Mouse (Mus musculus): ENCODE results near the gene Csrp1.
A peak's percentile ranks its signal among the peaks of the same experiment; 100 is the strongest.

The Csrp1 gene

DNA sequence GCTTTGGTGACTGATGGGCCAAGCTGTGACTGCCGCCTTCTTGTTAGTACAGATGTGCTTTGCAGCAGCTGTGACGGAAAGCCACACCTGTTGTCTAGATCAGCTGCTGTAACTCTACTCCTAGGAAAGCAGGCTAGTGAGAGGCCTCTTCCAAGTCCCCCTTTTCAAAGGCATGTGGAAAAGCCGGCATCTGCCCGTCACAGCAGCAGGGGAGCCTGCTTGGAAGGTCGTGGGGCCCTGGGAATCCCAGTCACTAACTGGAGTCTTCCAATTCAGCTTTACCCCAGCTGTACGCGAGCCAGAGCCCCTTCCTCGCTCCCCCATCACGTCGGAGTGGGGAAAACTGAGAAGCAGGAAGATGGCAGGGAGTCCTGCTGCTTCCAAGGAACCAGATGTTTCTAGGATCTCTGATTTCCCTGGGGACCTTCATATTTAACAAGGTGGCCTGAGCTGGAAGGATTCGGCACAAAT is 21.4 kb upstream of the Csrp1 start:
- no peak for DNase-seq (ENCODE audit: low read depth)

DNA sequence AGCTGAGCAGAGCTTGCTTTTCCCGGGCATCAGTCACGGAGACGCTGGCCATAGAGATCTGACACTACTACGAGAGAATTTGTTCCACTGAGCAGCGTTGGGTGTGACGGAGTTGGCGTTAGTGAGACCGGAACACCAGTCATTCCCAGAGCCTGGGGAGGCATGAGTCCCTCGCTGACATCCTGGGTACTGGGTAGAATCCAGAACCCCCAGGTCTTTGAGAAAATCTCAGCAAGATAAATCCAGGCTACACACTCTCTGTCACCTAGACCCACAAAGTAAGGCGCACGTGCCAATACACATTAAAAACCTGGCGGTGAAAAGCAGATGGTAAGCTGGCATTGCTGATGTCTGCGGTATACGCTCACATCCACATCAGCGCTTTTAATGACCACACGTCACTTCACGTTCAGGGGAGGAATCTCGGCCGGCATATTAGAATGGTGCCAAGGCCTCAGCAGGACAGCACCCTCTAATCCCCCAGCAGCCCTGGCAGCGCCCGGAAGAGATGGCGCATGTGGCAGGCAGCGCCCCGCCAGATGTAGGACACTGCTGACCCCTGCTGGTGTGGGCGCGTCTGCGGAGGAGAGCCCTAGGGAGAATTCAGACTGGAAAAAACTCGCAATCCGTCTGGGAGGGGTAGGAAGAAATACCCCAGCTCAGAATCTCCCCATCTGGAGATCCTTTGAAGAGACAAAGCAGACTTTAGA is 20.7 kb upstream of the Csrp1 start:
- no peak for DNase-seq (ENCODE audit: low read depth)

DNA sequence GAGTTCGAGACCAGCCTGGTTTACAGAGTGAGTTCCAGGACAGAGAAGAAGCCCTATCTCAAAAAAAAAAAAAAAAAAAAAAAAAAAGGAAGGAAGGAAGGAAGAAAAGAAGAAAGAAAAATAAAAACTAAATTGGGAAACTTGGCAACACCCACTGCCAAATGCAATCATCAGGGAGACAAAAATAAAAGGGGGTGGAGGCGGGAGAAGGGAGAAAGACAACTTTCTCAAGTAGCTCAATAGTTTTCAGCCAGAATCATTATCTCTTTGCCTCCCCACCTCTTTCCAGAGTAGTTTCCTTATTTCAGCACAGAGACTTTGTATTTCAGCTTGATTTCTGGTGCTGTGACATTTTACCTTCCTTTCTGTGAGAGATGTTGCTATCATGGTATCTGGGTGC is 20.0 kb upstream of the Csrp1 start:
- no peak for DNase-seq (ENCODE audit: low read depth)

DNA sequence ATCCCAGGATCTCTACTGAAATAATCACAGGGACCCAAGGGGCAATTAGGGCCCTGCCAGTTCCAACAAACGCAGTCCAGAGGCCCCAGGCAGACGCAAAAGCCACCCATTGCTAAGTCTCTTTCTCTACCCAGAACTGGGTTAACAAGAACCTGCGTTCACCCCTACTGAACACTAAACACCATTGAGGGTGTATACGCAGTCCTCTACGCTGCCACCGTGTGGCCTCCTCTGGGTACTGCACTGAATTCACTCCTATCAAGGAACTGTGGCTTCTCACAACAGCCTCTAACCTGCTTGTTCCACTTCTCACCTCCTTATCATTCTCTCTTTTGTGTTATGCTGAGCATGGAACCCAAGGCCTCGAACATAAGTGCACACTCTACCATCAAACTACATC is 19.3 kb upstream of the Csrp1 start:
- DNase-seq (ENCODE audit: low read depth) = peak; percentile 78

DNA sequence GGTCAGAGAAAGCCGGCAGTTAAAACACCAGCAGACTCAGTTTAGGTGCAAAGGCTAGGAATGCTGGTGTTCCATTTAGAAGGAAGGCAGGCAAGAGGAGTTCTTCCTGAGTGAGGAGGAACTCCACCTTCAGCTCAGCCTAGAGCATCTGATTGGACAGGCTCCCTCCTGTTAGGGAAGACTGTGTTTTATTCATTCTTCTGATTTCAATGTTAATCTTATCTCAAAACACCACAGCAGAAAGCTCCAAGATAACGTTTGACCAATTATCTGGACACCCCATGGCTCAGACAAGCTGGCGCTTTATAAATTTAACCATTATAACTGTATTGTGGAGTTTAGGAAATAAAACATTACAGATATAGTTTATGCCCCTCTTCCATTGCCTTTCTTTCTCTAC is 18.5 kb upstream of the Csrp1 start:
- DNase-seq (ENCODE audit: low read depth) = no peak

DNA sequence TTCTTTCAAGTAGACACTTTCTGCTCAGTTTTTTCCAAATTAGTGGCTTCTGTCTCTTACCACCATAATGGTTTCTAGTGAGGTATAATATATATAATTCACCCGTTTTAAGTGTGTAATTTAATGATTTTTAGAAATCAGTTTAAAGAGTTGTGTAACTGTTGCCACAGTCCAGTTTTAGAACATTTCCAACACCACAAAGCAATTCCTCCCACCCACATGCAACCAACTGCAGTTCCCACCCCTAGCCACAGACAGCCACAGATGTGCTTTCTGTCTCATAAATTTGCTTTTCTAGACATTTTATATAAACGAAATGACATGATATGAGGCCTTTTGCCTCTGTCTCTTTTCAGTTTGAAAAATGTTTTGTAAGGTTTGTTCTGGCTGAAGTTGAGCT is 17.1 kb upstream of the Csrp1 start:
- no peak for DNase-seq (ENCODE audit: low read depth)

DNA sequence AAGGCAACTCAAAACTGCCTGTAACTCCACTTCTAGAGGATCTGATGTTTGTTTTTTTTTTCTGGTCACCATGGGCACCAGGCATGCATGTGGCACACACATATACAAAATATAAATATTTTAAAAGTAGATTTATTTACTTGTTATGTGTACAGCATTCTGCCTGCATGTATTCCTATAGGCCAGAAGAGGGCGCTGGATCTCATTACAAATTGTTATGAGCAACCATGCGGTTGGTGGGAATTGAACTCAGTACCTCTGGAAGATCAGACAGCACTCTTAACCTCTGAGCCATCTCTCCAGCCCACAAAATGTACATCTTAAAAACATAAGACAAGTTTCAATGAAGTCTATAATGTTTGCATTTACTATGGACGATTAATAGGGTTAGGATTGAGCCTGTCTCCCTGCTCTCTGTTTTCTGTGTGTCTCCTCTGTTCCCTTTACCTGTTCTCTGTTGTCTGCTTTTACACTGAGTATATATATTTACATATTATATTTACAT is 15.5 kb upstream of the Csrp1 start:
- DNase-seq (ENCODE audit: low read depth) = no peak

DNA sequence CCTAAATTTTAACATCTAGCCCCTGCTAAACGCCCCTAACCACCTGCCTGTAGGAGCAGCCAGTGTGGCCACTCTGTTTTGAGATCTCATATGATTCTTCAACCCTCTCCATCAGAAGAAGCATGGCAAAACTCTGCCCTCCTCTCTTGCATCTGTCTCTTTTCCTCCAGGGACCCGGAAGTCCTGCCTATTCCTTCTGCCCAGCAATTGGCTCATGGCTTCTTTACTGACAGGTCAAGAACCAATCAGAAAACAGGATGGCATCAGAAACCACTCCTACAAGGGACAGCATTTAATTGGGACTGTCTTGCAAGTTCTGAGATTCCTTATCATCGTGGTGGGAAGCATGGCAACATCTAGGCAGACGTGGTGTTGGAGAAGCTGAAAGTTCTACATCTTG is 11.5 kb upstream of the Csrp1 start:
- DNase-seq (ENCODE audit: low read depth) = no peak

DNA sequence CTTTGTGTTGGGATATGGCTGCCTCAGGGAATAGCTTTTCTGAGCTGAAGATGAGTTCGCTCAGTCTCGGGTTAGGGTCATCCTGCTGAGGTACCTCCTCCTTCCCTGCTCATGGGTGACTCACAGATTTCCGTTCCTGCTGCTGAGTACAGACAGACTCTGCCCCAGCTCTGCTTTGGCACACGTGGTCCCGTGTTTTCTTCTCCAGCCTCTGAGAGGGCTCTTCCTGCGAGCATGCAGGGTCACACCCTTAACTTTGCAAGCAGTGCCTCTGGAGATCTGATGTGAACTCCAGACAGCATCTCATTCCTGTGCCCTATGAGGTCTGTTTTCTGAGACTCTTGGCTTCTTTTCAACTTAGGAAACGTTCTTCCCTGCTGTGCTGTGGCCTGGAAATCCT is 8.7 kb upstream of the Csrp1 start:
- DNase-seq (ENCODE audit: low read depth) = no peak

DNA sequence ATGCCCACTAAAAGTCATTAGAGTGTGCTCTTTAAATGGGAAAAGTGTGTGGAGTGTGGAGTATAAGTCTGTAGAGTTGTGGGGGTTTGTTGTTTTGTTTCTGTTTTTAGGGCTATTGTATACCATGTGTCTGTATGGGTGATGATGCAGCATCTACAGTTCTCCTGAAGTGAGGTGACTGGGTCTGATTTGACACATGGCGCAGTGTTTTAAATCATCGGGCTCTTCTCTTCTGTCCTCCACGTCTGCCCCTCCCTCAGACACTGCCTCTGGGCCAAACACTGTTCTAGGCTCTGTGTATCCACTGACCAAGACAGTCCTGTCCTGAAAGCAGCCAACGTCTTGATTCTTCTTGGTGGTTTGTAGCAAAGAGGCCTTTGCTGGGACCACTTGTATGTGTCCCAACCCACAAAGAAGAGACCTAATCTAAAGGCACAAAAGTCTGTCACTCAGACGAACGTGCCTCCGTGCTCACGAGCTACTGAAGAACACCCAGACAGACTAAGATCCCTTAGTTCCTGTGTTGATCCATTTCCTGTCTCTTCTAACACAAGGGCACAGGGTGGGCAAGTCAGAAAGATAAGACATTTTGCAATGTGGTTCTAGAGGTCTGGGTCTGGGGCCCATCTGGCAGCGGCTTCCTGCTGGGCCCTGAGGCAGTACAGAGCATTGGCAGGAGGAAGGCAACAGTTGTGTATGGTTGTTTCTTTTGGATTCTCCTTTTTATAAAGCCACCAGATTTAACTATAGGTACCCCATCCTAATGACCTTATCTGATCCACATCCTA is 5.6 kb upstream of the Csrp1 start:
- no peak for DNase-seq (ENCODE audit: low read depth)

DNA sequence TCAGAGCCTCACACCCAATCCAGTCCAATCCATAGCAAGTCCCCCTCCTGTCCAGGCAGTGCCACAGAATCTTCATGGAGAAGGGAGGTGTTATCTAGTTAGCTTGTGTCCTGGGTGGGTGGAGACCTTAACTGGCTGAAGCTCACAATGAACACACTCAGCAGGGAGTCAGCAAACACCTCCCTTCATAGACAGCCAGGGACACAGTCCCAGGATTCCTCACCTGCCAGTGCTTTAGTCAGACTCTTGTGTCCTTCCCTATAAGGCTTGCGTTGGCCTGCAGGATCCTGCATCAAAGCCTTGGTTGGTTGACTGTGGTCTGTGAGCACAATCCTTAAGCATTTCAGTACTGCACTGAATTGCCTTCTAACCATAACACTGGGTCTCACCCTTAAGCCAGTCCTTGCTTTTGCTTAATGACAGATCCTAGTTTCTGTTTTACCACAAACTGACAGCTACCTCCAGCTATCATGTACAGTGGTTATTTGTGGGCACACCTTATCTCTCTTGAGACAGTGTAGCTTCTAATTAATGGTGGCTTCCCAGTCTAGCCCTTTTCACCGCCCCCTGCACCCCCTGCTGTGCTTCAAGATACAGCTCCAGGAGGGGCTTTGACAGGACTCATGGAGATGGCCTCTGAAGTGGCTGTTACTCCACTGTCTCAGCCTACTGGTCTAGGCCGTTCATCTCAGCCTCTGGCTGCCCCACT is 4.8 kb upstream of the Csrp1 start:
- DNase-seq (ENCODE audit: low read depth) = no peak

DNA sequence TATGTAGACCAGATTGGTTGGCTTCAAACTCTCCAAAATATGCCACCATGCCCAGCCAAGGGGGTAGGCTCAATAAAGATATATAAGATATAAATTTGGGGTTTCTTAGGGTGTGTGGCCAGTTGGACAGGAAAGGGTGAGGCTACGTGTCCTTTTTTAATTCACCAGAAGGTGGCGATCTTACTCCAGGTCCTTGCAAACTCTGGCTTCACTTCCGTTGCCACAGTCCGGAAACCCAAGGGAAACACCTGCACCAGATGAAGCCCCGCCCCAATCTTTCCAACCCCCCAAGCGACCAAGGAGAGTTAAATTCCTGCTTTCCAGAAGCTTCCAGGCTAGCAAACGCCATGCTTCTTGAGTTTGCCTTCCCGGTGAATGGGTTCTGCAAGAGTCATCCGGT is 375 bp upstream of the Csrp1 start:
- no peak for DNase-seq (ENCODE audit: low read depth)

DNA sequence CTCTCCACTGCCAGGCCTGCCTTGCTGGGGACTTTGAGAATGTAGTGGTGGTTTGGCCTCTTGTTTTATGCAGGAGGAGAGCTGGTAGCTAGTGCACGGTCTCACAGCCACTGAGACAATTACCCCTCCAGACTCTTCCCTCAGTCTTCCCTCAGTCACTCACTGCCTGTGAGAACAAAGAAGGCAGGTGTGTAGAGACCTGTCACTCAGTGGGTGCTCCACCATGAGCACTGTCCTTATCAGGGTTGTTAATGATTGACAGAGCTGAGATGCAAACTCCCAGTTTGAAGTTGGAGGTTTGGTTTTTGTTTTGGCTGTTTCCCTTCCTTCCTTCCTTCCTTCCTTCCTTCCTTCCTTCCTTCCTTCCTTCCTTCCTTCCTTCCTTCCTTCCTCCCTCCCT is 3.2 kb downstream of the Csrp1 start:
- DNase-seq (ENCODE audit: low read depth) = no peak

DNA sequence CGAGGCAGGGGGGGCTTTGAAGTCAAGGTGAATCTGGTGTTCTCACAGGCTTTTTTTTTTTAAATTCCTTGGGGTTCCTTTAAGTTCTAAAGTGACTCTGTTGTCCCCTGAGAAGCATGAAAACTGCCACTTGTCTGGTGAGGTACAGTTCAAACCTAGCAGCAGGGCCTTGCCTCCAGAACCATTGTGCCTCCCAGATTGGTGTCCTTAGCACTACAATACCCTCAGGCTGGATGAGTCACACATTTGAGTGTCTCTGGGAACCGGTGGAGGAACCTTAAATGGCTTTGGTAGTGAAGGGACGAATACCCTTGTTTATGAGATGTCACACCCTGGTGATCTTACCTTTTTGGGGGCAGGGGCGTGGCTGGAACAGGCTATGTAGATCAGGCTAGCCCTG is 4.3 kb downstream of the Csrp1 start:
- DNase-seq (ENCODE audit: low read depth) = no peak

DNA sequence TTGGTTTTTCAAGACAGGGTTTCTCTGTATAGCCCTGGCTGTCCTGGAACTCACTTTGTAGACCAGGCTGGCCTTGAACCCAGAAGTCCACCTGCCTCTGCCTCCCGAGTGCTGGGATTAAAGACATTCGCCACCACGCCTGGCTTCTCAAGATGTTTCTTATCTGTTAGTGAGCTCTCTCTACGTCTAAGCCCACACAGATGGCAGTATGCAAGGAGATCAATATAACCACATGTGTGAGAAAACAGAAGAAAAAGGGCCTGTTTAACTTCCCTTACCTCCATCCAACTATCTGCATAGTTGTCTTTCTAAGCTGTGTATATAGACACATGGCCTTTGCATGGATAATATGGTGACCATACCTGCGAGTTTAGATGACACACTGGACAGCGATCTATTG is 5.5 kb downstream of the Csrp1 start:
- no peak for DNase-seq (ENCODE audit: low read depth)

DNA sequence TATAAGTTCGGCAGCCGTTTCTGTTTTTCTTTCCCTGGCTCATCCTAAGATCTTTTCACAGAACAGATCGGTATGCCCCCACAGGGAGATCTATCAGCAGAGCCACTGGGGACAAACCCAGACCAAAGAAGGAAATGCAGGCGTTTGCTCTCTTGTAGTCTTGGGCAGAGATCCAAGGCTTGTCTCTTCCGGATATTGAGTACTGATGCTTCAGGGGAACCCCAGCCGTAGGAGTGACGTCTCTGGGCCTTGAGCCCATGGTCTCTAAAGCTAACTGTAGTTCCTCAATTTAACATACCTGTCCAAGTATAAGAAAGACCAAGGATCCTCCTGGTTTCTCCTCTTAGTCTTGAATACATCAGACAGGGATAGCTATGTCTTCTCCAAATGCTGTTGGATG is 6.1 kb downstream of the Csrp1 start:
- no peak for DNase-seq (ENCODE audit: low read depth)

DNA sequence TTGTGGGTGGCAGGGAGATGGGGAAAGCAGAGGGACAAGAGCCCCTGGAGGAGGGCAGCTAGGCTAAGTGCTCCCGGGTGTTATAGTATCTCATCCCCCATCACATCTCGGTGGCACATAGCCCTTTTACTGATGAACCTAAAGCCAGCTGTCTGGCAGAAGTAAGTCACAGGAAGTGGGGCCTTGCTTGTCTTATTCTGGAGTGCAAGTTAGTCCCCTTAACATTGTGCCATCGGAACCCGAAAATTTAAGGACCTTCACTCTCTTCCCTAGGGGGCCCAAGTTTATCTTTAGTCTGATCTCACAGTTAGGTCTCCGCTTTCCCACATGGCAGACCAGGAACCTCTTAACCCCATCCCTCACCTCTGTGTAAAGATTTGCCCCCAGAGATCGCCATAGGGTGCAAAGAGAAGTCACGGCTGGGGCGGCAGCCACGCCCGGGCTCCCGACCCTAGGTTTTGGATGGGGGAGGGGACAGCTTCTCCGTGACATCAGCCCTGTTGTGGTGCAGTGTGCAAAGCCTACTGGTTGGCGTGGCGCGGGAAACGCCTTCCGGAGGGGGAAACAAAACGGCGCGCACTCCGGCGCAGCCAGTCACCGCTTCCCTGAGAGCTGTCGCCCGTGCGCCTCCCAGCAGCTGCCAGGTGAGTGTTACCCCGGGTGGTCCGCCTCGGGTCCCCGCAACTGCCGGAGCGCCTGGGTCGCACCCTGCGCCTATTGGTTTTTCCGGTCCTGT is 8.9 kb downstream of the Csrp1 start:
- peak; percentile 87 for DNase-seq (ENCODE audit: low read depth)

DNA sequence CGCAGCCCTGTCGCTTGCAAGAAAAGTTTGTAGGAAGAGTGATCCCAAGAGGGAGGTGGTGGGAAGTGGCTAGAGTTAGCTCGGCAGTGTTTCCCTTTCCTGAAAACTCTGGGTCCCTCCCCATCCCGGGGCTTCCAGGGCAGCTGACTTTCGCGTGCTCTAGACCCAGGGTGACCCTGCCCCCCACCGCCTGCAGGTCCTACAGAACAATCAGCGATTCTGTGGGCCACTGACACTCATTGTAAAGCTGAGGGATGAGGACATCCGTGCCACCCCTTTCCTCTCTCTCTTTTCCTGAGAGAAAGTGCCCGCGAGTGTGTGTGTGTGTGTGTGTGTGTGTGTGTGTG is 9.5 kb downstream of the Csrp1 start:
- DNase-seq (ENCODE audit: low read depth) = no peak

DNA sequence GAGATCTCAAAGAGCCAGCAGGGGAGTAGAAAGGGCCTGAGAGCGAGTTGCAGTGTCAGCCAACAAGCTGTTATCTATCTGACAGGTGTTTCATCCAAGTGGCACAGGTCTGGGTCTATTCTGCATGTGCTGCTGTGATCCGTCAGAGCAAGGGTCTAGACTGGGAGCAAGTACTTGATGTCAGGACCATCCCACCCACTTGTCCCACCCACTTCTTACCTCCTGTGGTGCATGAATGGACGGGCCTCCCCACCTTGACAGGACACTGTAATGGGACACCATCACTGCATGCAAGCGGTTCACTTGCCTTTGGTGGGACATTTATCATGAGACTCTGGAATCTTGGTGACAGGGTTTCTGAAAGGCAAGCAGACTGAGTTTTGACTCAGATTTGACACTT is 10.0 kb downstream of the Csrp1 start:
- DNase-seq (ENCODE audit: low read depth) = no peak

DNA sequence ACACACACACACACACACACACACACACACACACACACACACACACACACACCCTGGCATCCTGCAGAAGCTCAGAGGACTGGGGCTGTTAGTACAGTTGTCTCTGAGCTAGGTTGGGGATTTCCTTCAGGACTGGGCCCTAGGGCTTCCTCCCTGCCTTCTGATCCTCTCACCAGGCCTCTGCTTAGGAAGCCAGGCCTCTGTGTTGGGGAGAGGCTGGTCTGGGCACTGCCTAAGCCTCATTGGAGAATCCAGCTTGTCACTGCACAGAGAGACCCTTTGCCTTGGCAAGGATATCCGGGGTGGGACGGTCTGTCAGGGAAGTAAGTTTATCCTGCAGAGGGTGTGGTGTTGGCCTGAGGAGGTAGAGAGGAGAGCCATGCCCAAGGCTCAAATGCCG is 10.4 kb downstream of the Csrp1 start:
- DNase-seq (ENCODE audit: low read depth) = no peak

DNA sequence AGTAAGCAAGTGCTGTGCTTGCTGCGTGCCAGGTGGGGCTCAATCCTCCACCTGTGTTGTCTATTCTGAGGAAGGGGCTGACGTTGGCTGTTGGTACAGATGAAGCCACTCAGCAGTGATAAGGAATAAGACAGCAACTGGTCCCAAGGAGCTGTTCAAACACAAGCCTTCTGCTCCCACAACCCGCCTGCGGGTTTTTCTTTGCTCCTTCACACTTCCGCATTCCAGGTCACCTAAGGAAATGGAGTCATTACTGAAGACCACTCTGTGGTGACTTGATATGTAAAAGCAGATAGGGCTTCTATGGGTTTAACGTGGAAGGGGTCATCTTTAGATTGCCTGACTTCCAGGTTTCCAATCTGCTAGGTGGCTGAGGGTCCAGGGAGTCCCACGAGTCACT is 11.5 kb downstream of the Csrp1 start:
- DNase-seq (ENCODE audit: low read depth) = no peak
